Mouse (Mus musculus) testis, adult 2 months (tissue): ENCODE data around the gene Rbms3. TPM values are rescaled to one million over a fixed set of nuclear protein-coding genes. Genes with fewer than 3 reads are reported as not detected.

Experiments used
- H3K27ac ChIP-seq: fragments of 200-500 bp; 2 replicates; pipeline ENCODE4 v1.5.1; 2012; ENCODE audit warnings: low read depth, low read length; ENCODE audit not compliant: control insufficient read depth, insufficient read depth
- H3K27me3 ChIP-seq: fragments of 200-500 bp; 2 replicates; pipeline ENCODE4 v1.6.1; 2012; ENCODE audit warnings: mild to moderate bottlenecking, low read length, moderate library complexity; ENCODE audit not compliant: control insufficient read depth, insufficient read depth
- H3K36me3 ChIP-seq: fragments of 200-500 bp; 2 replicates; pipeline ENCODE4 v1.6.1; 2012; ENCODE audit warnings: mild to moderate bottlenecking, low read length; ENCODE audit not compliant: control insufficient read depth, insufficient read depth
- H3K4me1 ChIP-seq: fragments of 200-500 bp; 2 replicates; pipeline ENCODE4 v1.6.1; 2012; ENCODE audit warnings: low read length; ENCODE audit not compliant: control insufficient read depth, insufficient read depth
- H3K4me3 ChIP-seq: fragments of 200-500 bp; 2 replicates; pipeline ENCODE4 v1.5.1; 2012; ENCODE audit warnings: low read depth, mild to moderate bottlenecking, low read length, moderate library complexity, mixed read lengths; ENCODE audit not compliant: control insufficient read depth
- CTCF ChIP-seq: fragments of 200-500 bp; IDR thresholded peaks from 2 replicates; pipeline ENCODE4 v1.5.1; 2012; ENCODE audit warnings: low read depth, mild to moderate bottlenecking, inconsistent platforms, low read length, moderate library complexity; ENCODE audit not compliant: control insufficient read depth, insufficient read depth, insufficient replicate concordance
- POLR2A ChIP-seq: fragments of 200-500 bp; IDR thresholded peaks from 2 replicates; pipeline ENCODE4 v1.6.1; 2012; ENCODE audit warnings: low read depth, mild to moderate bottlenecking, inconsistent platforms, low read length, moderate library complexity; ENCODE audit not compliant: control insufficient read depth
- polyA plus RNA-seq: library from polyadenylated mRNA; depleted of rRNA; stranded (reverse); fragments of >200 nt; gene quantifications from 2 replicates; pipeline ENCODE4 v1.2.3, GENCODE M21; 2012

Rbms3 gene
- polyA plus RNA-seq, 1 experiment, result 0.72 TPM

- Histone ChIP-seq H3K4me1 (no peaks in the 10 kb centered on the region), H3K27me3 (no peaks in the 10 kb centered on the region), H3K4me3 (no peak overlapping the region)
These were observed 541.4 kb downstream of the Rbms3 start for GRCm38 (mm10) chr9:117088309-117088708.

GRCm38 (mm10) chr9:117085706-117086105, 544.0 kb downstream of the Rbms3 start:
- H3K27me3 ChIP-seq, result no peaks in the 10 kb centered on the region
- no peak overlapping the region for H3K4me3 ChIP-seq
- TF ChIP-seq POLR2A (no peak), CTCF (no peak)
- H3K4me1 ChIP-seq, result no peaks in the 10 kb centered on the region
- H3K36me3 ChIP-seq, result no peaks in the 10 kb centered on the region
- no peak overlapping the region for H3K27ac ChIP-seq

More at GRCm38 (mm10) chr9:117088309-117088708, 541.4 kb downstream of the Rbms3 start:
- Histone ChIP-seq H3K27ac (no peak overlapping the region), H3K36me3 (no peaks in the 10 kb centered on the region)
- TF ChIP-seq POLR2A, result no peak
- no peak for TF ChIP-seq CTCF

- H3K27me3 ChIP-seq, result no peaks in the 10 kb centered on the region
- TF ChIP-seq CTCF, result no peak
- TF ChIP-seq POLR2A, result no peak
- no peaks in the 10 kb centered on the region for H3K36me3 ChIP-seq
- no peak overlapping the region for H3K4me3 ChIP-seq
- H3K4me1 ChIP-seq, result no peaks in the 10 kb centered on the region
- no peak overlapping the region for H3K27ac ChIP-seq
These were observed 545.2 kb downstream of the Rbms3 start for GRCm38 (mm10) chr9:117084471-117084870.

GRCm38 (mm10) chr9:117079471-117079870, 550.2 kb downstream of the Rbms3 start:
- no peak overlapping the region for H3K27ac ChIP-seq
- TF ChIP-seq CTCF, result no peak
- no peak for TF ChIP-seq POLR2A
- no peaks in the 10 kb centered on the region for H3K4me1 ChIP-seq
- no peak overlapping the region for H3K4me3 ChIP-seq
- no peaks in the 10 kb centered on the region for H3K27me3 ChIP-seq
- H3K36me3 ChIP-seq, result no peaks in the 10 kb centered on the region

GRCm38 (mm10) chr9:117077548-117077947, 552.2 kb downstream of the Rbms3 start:
- no peaks in the 10 kb centered on the region for H3K4me1 ChIP-seq
- TF ChIP-seq POLR2A (no peak), CTCF (no peak)
- no peak overlapping the region for H3K27ac ChIP-seq

GRCm38 (mm10) chr9:117076785-117077184, 552.9 kb downstream of the Rbms3 start:
- no peaks in the 10 kb centered on the region for H3K27me3 ChIP-seq
- TF ChIP-seq CTCF (no peak), POLR2A (no peak)
- H3K4me1 ChIP-seq, result no peaks in the 10 kb centered on the region
- no peak overlapping the region for H3K4me3 ChIP-seq
- H3K27ac ChIP-seq, result no peak overlapping the region
- H3K36me3 ChIP-seq, result no peaks in the 10 kb centered on the region

More at GRCm38 (mm10) chr9:117077548-117077947, 552.2 kb downstream of the Rbms3 start:
- Histone ChIP-seq H3K27me3 (no peaks in the 10 kb centered on the region), H3K4me3 (no peak overlapping the region), H3K36me3 (no peaks in the 10 kb centered on the region)

- Histone ChIP-seq H3K4me1 (no peaks in the 10 kb centered on the region), H3K27me3 (no peaks in the 10 kb centered on the region), H3K27ac (no peak overlapping the region), H3K4me3 (no peak overlapping the region), H3K36me3 (no peaks in the 10 kb centered on the region)
- TF ChIP-seq CTCF (no peak), POLR2A (no peak)
These were observed 557.1 kb downstream of the Rbms3 start for GRCm38 (mm10) chr9:117072433-117073099.
